Mouse (Mus musculus): Measurements from ENCODE around the gene Smyd5.

The Smyd5 gene

GRCm38 (mm10) chr6:85491606-85492005 is 59.8 kb downstream of the Smyd5 start:
- DNase-seq (ENCODE audit: low read depth, low spot score) = no peak

Measured in brain, adult 2 months (tissue).